Mouse (Mus musculus) heart, postnatal 0 days (tissue): ENCODE measurements around the gene Faap20.

ENCODE experiments used
- CTCF ChIP-seq: IDR thresholded peaks from 2 replicates; pipeline ENCODE4 v1.5.1; 2016; ENCODE audit warnings: antibody characterized with exemption, control low read depth, low read depth
- EP300 ChIP-seq: IDR thresholded peaks from 2 replicates; pipeline ENCODE4 v1.6.1; 2016; ENCODE audit warnings: antibody characterized with exemption, low read depth

DNA sequence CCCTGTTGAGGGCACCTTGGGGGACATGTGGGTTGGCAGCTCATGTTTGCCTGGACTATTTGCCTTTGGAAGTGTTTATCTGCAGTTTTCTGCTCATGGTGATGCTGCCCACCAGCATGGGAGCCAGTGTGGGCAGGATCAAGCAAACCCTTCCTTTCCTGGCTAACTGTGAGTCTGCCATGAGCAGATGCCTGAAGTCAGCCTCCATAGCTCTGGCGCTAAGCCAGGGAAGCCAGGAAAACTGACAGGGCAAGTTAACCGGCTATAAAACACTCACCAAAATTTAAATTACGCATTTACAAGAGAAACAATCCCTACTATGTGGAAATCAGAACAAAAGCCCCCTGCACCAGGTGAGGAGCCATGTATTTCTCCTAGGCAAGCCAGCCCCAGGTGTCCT is 25.2 kb downstream of the Faap20 start:
- TF ChIP-seq CTCF (no peak), EP300 (no peak)
